Mouse (Mus musculus): ENCODE data around the gene Mbnl2.
A peak's percentile ranks its signal among the peaks of the same experiment; 100 is the strongest.
"Not testable (repeated sequence)": the region's sequence is repeated elsewhere in the genome, so short reads cannot be mapped to it uniquely, and the experiment has no call there.

Mbnl2 gene

GRCm38 (mm10) chr14:120359608-120360007 is 84.1 kb downstream of the Mbnl2 start:
- not testable (repeated sequence) for DNase-seq

GRCm38 (mm10) chr14:120361121-120361520 is 85.7 kb downstream of the Mbnl2 start:
- DNase-seq = no peak

GRCm38 (mm10) chr14:120362409-120362992 is 87.0 kb downstream of the Mbnl2 start:
- no peak for DNase-seq

- DNase-seq = no peak
Measured at GRCm38 (mm10) chr14:120363090-120363818, 87.8 kb downstream of the Mbnl2 start.

GRCm38 (mm10) chr14:120365088-120365487 is 89.6 kb downstream of the Mbnl2 start:
- no peak for DNase-seq

GRCm38 (mm10) chr14:120366962-120367361 is 91.5 kb downstream of the Mbnl2 start:
- DNase-seq = no peak

- no peak for DNase-seq
Measured at GRCm38 (mm10) chr14:120367589-120367988, 92.1 kb downstream of the Mbnl2 start.

GRCm38 (mm10) chr14:120368456-120368855 is 93.0 kb downstream of the Mbnl2 start:
- no peak for DNase-seq

GRCm38 (mm10) chr14:120368914-120369391 is 93.5 kb downstream of the Mbnl2 start:
- no peak for DNase-seq

- no peak for DNase-seq
Measured at GRCm38 (mm10) chr14:120370044-120370443, 94.6 kb downstream of the Mbnl2 start.

GRCm38 (mm10) chr14:120370631-120371030 is 95.2 kb downstream of the Mbnl2 start:
- DNase-seq = no peak

GRCm38 (mm10) chr14:120371174-120371573 is 95.7 kb downstream of the Mbnl2 start:
- DNase-seq = no peak

- peak in 1 of 2 experiments; percentile 46 for DNase-seq
Measured at GRCm38 (mm10) chr14:120373026-120374024, 97.9 kb downstream of the Mbnl2 start.

- DNase-seq = no peak
Measured at GRCm38 (mm10) chr14:120374786-120375185, 99.3 kb downstream of the Mbnl2 start.

- no peak for DNase-seq
Measured at GRCm38 (mm10) chr14:120377192-120377591, 101.7 kb downstream of the Mbnl2 start.

GRCm38 (mm10) chr14:120378002-120378401 is 102.5 kb downstream of the Mbnl2 start:
- no peak for DNase-seq

- DNase-seq = peak; percentile 36 to 49
Measured at GRCm38 (mm10) chr14:120379716-120380115, 104.2 kb downstream of the Mbnl2 start.

- no peak for DNase-seq
Measured at GRCm38 (mm10) chr14:120381378-120382134, 106.1 kb downstream of the Mbnl2 start.

GRCm38 (mm10) chr14:120382179-120382578 is 106.7 kb downstream of the Mbnl2 start:
- DNase-seq = no peak

- DNase-seq = no peak
Measured at GRCm38 (mm10) chr14:120383186-120383851, 107.8 kb downstream of the Mbnl2 start.

- DNase-seq = no peak
Measured at GRCm38 (mm10) chr14:120384615-120385014, 109.1 kb downstream of the Mbnl2 start.

GRCm38 (mm10) chr14:120387293-120387692 is 111.8 kb downstream of the Mbnl2 start:
- no peak for DNase-seq

All from kidney, postnatal 4 days (tissue).